Mouse (Mus musculus) small intestine, adult 2 months (tissue): ENCODE data around the gene Erg28. TPM values are rescaled to one million over a fixed set of nuclear protein-coding genes. Genes with fewer than 3 reads are reported as not detected.
A peak's percentile ranks its signal among the peaks of the same experiment; 100 is the strongest.

Experiments
- H3K27ac ChIP-seq: fragments of 200-500 bp; 2 replicates; pipeline ENCODE4 v1.5.1; 2012; ENCODE audit warnings: low read depth, low read length, control low read depth, inconsistent platforms; ENCODE audit not compliant: insufficient read depth
- H3K27me3 ChIP-seq: fragments of 200-500 bp; 2 replicates; pipeline ENCODE4 v1.6.1; 2012; ENCODE audit warnings: mild to moderate bottlenecking, moderate library complexity, low read length, inconsistent platforms; ENCODE audit not compliant: control insufficient read depth, insufficient read depth
- H3K36me3 ChIP-seq: fragments of 200-500 bp; 2 replicates; pipeline ENCODE4 v1.6.1; 2012; ENCODE audit warnings: mild to moderate bottlenecking, low read length, control low read depth, inconsistent platforms; ENCODE audit not compliant: control insufficient read depth, insufficient read depth
- H3K4me1 ChIP-seq: fragments of 200-500 bp; 2 replicates; pipeline ENCODE4 v1.6.1; 2012; ENCODE audit warnings: low read length, inconsistent platforms, mixed read lengths; ENCODE audit not compliant: control insufficient read depth, insufficient read depth, insufficient read length
- H3K4me3 ChIP-seq: fragments of 200-500 bp; 2 replicates; pipeline ENCODE4 v1.5.1; 2012; ENCODE audit warnings: low read depth, mild to moderate bottlenecking, control low read depth, inconsistent platforms, low read length, moderate library complexity
- CTCF ChIP-seq: fragments of 200-500 bp; IDR thresholded peaks from 2 replicates; pipeline ENCODE4 v1.5.1; 2012; ENCODE audit warnings: low read depth, mild to moderate bottlenecking, control low read depth, inconsistent platforms, low read length, moderate library complexity, mixed read lengths; ENCODE audit not compliant: insufficient replicate concordance, insufficient read length; ENCODE audit errors: extremely low read depth
- POLR2A ChIP-seq: fragments of 200-500 bp; IDR thresholded peaks from 2 replicates; pipeline ENCODE4 v1.6.1; 2012; ENCODE audit warnings: low read depth, mild to moderate bottlenecking, control low read depth, inconsistent platforms, low read length, moderate library complexity
- WGBS: fragments of 180-500 bp; shearing (Covaris S2); methylation state at CpG from one replicate; pipeline ENCODE4 v1.1.7; 2018; 5-methylcytosine and 5-hydroxymethylcytosine counted together
- polyA plus RNA-seq: library from polyadenylated mRNA; depleted of rRNA; stranded (reverse); fragments of >200 nt; gene quantifications from 2 replicates; pipeline ENCODE4 v1.2.3, GENCODE M21; 2012

The Erg28 gene
- polyA plus RNA-seq, 1 experiment, result 39.0 TPM

GRCm38 (mm10) chr12:85837765-85838164 lies 13.4 kb upstream of the Erg28 start:
- Histone ChIP-seq H3K27me3 (no peaks in the 10 kb centered on the region), H3K4me1 (no peaks in the 10 kb centered on the region), H3K27ac (no peak overlapping the region), H3K4me3 (no peak overlapping the region), H3K36me3 (peaks cover 13% of the 10 kb centered on the region)
- 94% methylated on average over 2 of the region's 2 CpGs for WGBS
- no peak for TF ChIP-seq POLR2A
- TF ChIP-seq CTCF, result no peak

GRCm38 (mm10) chr12:85834543-85834942 lies 10.2 kb upstream of the Erg28 start:
- Histone ChIP-seq H3K27me3 (no peaks in the 10 kb centered on the region), H3K27ac (no peak overlapping the region), H3K4me1 (no peaks in the 10 kb centered on the region), H3K4me3 (no peak overlapping the region), H3K36me3 (peaks cover 18% of the 10 kb centered on the region)
- TF ChIP-seq POLR2A (no peak), CTCF (no peak)
- 98% methylated on average over 2 of the region's 2 CpGs for WGBS

GRCm38 (mm10) chr12:85830691-85831090 lies 6.3 kb upstream of the Erg28 start:
- TF ChIP-seq CTCF (no peak), POLR2A (no peak)
- Histone ChIP-seq H3K4me3 (no peak overlapping the region), H3K27me3 (no peaks in the 10 kb centered on the region), H3K36me3 (peaks cover 20% of the 10 kb centered on the region), H3K27ac (no peak overlapping the region), H3K4me1 (no peaks in the 10 kb centered on the region)
- 55% methylated on average over 3 of the region's 3 CpGs for WGBS

- H3K4me3 ChIP-seq, result no peak overlapping the region
Measured at GRCm38 (mm10) chr12:85829866-85830265, 5.5 kb upstream of the Erg28 start.

GRCm38 (mm10) chr12:85828856-85829255 lies 4.5 kb upstream of the Erg28 start:
- Histone ChIP-seq H3K4me3 (no peak overlapping the region), H3K36me3 (peaks cover 13% of the 10 kb centered on the region), H3K4me1 (no peaks in the 10 kb centered on the region), H3K27me3 (no peaks in the 10 kb centered on the region), H3K27ac (no peak overlapping the region)
- WGBS, result 91% methylated on average over 3 of the region's 3 CpGs
- TF ChIP-seq POLR2A, result no peak
- TF ChIP-seq CTCF, result no peak

More at GRCm38 (mm10) chr12:85829866-85830265, 5.5 kb upstream of the Erg28 start:
- H3K27me3 ChIP-seq, result no peaks in the 10 kb centered on the region
- H3K27ac ChIP-seq, result no peak overlapping the region
- TF ChIP-seq CTCF, result no peak
- no peak for TF ChIP-seq POLR2A
- 87% methylated on average over 3 of the region's 3 CpGs for WGBS
- peaks cover 19% of the 10 kb centered on the region for H3K36me3 ChIP-seq
- no peaks in the 10 kb centered on the region for H3K4me1 ChIP-seq

GRCm38 (mm10) chr12:85825822-85826221 lies 1.5 kb upstream of the Erg28 start:
- 27% methylated on average over 2 of the region's 2 CpGs for WGBS
- TF ChIP-seq POLR2A (no peak), CTCF (no peak)
- peaks cover 11% of the 10 kb centered on the region for H3K36me3 ChIP-seq
- H3K4me1 ChIP-seq, result no peaks in the 10 kb centered on the region
- no peak overlapping the region for H3K27ac ChIP-seq
- no peak overlapping the region for H3K4me3 ChIP-seq
- H3K27me3 ChIP-seq, result no peaks in the 10 kb centered on the region

- no peaks in the 10 kb centered on the region for H3K27me3 ChIP-seq
- peaks cover 11% of the 10 kb centered on the region for H3K36me3 ChIP-seq
- WGBS, result 4% methylated on average over 8 of the region's 8 CpGs
- H3K4me1 ChIP-seq, result no peaks in the 10 kb centered on the region
- H3K27ac ChIP-seq, result peak overlapping the region; percentile 96
- no peak for TF ChIP-seq CTCF
- no peak for TF ChIP-seq POLR2A
- peak overlapping the region; percentile 69 for H3K4me3 ChIP-seq
Measured at GRCm38 (mm10) chr12:85825361-85825760, 1.0 kb upstream of the Erg28 start.

GRCm38 (mm10) chr12:85822051-85822450 lies 2.3 kb downstream of the Erg28 start:
- TF ChIP-seq POLR2A, result no peak
- TF ChIP-seq CTCF, result no peak
- Histone ChIP-seq H3K36me3 (peaks cover 19% of the 10 kb centered on the region), H3K27me3 (no peaks in the 10 kb centered on the region), H3K4me3 (no peak overlapping the region), H3K4me1 (no peaks in the 10 kb centered on the region), H3K27ac (no peak overlapping the region)
- 84% methylated on average over 9 of the region's 9 CpGs for WGBS
